Mouse (Mus musculus): Measurements from ENCODE around the gene Cpne4. TPM values are rescaled to one million over a fixed set of nuclear protein-coding genes. Genes with fewer than 3 reads are reported as not detected.

Cpne4 gene
- total and polyA plus RNA-seq, 3 experiments = not detected

DNA sequence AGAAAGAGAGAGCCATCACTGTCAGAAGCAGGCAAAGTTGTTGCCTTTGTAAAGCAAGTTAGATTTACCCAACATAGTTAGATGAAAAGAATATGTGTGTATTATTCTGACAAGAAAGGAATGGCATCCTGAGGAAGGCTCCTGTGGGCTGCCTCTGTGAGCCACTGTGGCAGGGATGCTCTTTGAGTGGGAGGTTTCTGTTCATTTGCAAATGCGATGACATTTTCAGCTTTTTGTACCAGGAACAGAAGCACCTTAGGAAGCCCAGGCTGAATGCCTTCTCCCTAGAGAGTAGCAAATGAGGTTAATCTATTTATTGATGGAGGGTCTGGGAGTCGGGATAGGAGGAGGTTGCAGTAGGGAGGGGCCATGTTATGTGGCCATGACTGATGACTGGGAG, 249.5 kb downstream of the Cpne4 start (continued):
- TF ChIP-seq JUN (IDR thresholded peaks at IDR 0.05; ENCODE audit: insufficient read depth, low read depth, low read length) (no peak), ZKSCAN1 (IDR thresholded peaks at IDR 0.05; ENCODE audit: borderline replicate concordance, low read depth, low read length) (no peak)

DNA sequence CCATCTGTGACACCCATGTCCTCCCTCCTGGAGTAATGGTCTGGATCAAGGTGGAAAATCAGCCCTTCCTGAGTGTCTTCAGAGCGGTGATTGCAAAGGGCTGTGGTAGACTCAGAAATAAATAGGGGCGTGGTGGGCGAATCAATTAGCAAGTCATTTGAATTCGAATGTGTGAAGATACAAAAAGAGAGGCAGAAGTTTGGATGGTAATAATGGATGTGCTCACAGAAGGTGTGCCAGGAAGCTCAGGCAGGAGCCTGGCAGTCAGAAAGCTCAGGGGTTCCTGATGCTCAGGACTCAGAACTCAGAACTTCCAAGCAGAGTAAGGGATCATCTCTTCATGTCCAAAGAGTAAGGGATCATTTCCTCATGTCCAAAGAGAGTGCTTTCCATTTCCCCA, 257.7 kb downstream of the Cpne4 start:
- Histone ChIP-seq H3K9ac (ENCODE audit: insufficient read depth, low read depth) (no peak overlapping the region), H3K4me1 (ENCODE audit: control insufficient read depth in 1 of 2, insufficient read depth in 2 of 2) (peaks cover 0 to 3% of the 10 kb centered on the region in 2 experiments; a peak in 1 of 4 replicates), H3K36me3 (replicated peaks in 1 of 2; ENCODE audit: control insufficient read depth in 1 of 2, insufficient read depth in 1 of 2, low read length in 1 of 2) (no peaks in the 10 kb centered on the region), H3K79me2 (replicated peaks; ENCODE audit: control insufficient read depth, extremely low read depth, insufficient read depth, poor library complexity, severe bottlenecking) (no peaks in the 10 kb centered on the region), H3K27ac (ENCODE audit: insufficient read depth, low read depth) (no peak overlapping the region), H3K4me3 (replicated peaks in 1 of 3; ENCODE audit: low read depth in 2 of 3, low read length in 2 of 3, poor library complexity in 1 of 3) (no peak overlapping the region), H3K27me3 (replicated peaks) (no peaks in the 10 kb centered on the region), H3K4me2 (ENCODE audit: insufficient read depth, low read depth, poor library complexity, severe bottlenecking) (no peak overlapping the region), H3K9me3 (replicated peaks; ENCODE audit: low read length) (no peaks in the 10 kb centered on the region)
- dilution Hi-C loops (cut with MboI; ENCODE audit: extremely low pct_ligation_motif_present, extremely low pct_unique_long_range_greater_than_20kb, low sequenced_read_pairs) = no loop called here
- no peak for DNase-seq (ENCODE audit: extremely low read depth)
- in situ Hi-C loops (cut with MboI; ENCODE audit: low pct_ligation_motif_present, low pct_unique_long_range_greater_than_20kb, low sequenced_read_pairs) = no loop called here
- no peak for TF ChIP-seq ZMIZ1 (IDR thresholded peaks at IDR 0.05; ENCODE audit: low read depth, low read length)

DNA sequence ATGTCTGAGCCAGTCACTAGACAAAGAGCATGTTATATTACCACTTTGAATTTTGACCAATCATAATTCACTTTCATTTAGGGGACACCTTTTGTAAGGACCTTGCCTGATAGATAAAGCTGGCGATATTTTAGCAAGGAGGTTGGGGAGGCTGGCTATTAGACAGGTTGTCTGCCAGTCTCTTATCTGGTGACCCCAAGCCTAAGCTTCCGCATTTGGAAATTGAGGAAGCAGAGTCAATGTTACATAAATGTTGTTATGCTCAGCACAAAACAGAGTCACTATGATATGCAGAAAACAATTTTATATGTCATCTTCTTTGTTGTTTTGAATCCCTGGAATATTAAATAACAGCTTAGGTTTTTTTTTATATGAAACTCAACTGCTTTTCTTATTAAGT, 267.6 kb downstream of the Cpne4 start:
- no peak overlapping the region for H3K9ac ChIP-seq (ENCODE audit: insufficient read depth, low read depth)
- H3K4me1 ChIP-seq (ENCODE audit: control insufficient read depth in 1 of 2, insufficient read depth in 2 of 2) = peaks cover 7 to 17% of the 10 kb centered on the region in 2 experiments; a peak in 3 of 4 replicates
- no peaks in the 10 kb centered on the region for H3K9me3 ChIP-seq (replicated peaks; ENCODE audit: low read length)
- no peak overlapping the region for H3K27ac ChIP-seq (ENCODE audit: insufficient read depth, low read depth)
- dilution Hi-C loops (cut with MboI; ENCODE audit: extremely low pct_ligation_motif_present, extremely low pct_unique_long_range_greater_than_20kb, low sequenced_read_pairs) (no loop called here), in situ Hi-C loops (cut with MboI; ENCODE audit: low pct_ligation_motif_present, low pct_unique_long_range_greater_than_20kb, low sequenced_read_pairs) (no loop called here)
- TF ChIP-seq CHD1 (IDR thresholded peaks at IDR 0.05; ENCODE audit: low read depth, low read length) = no peak
- no peak for TF ChIP-seq EP300 (IDR thresholded peaks at IDR 0.05; ENCODE audit: low read length)
- TF ChIP-seq NRF1 (IDR thresholded peaks at IDR 0.05; ENCODE audit: low read depth, low read length) = no peak
- TF ChIP-seq JUND (conservative IDR thresholded peaks at IDR 0.05; ENCODE audit: low read depth, low read length) = no peak
- no peak overlapping the region for H3K4me3 ChIP-seq (replicated peaks in 1 of 3; ENCODE audit: low read depth in 2 of 3, low read length in 2 of 3, poor library complexity in 1 of 3)
- H3K4me2 ChIP-seq (ENCODE audit: insufficient read depth, low read depth, poor library complexity, severe bottlenecking) = no peak overlapping the region
- DNase-seq (ENCODE audit: extremely low read depth) = no peak
- H3K79me2 ChIP-seq (replicated peaks; ENCODE audit: control insufficient read depth, extremely low read depth, insufficient read depth, poor library complexity, severe bottlenecking) = no peaks in the 10 kb centered on the region
- H3K27me3 ChIP-seq (replicated peaks) = no peaks in the 10 kb centered on the region
- no peaks in the 10 kb centered on the region for H3K36me3 ChIP-seq (replicated peaks in 1 of 2; ENCODE audit: control insufficient read depth in 1 of 2, insufficient read depth in 1 of 2, low read length in 1 of 2)

- H3K9me3 ChIP-seq (replicated peaks; ENCODE audit: low read length) = no peaks in the 10 kb centered on the region
- dilution Hi-C loops (cut with MboI; ENCODE audit: extremely low pct_ligation_motif_present, extremely low pct_unique_long_range_greater_than_20kb, low sequenced_read_pairs) = no loop called here
- H3K79me2 ChIP-seq (replicated peaks; ENCODE audit: control insufficient read depth, extremely low read depth, insufficient read depth, poor library complexity, severe bottlenecking) = no peaks in the 10 kb centered on the region
Measured at GRCm38 (mm10) chr9:104828646-104829045, 281.6 kb downstream of the Cpne4 start.

More at GRCm38 (mm10) chr9:104828646-104829045, 281.6 kb downstream of the Cpne4 start:
- no peak overlapping the region for H3K27ac ChIP-seq (ENCODE audit: insufficient read depth, low read depth)
- DNase-seq (ENCODE audit: extremely low read depth) = no peak
- no peak overlapping the region for H3K9ac ChIP-seq (ENCODE audit: insufficient read depth, low read depth)
- in situ Hi-C loops (cut with MboI; ENCODE audit: low pct_ligation_motif_present, low pct_unique_long_range_greater_than_20kb, low sequenced_read_pairs) = no loop called here
- no peaks in the 10 kb centered on the region for H3K36me3 ChIP-seq (replicated peaks in 1 of 2; ENCODE audit: control insufficient read depth in 1 of 2, insufficient read depth in 1 of 2, low read length in 1 of 2)
- TF ChIP-seq ZNF384 (IDR thresholded peaks at IDR 0.05; ENCODE audit: low read depth, low read length) (no peak), MAFK (IDR thresholded peaks at IDR 0.05; ENCODE audit: insufficient replicate concordance, low read length) (no peak), E2F4 (IDR thresholded peaks at IDR 0.05; ENCODE audit: insufficient replicate concordance, low read depth, low read length) (no peak), ETS1 (conservative IDR thresholded peaks at IDR 0.05; ENCODE audit: low read depth, low read length) (no peak)
- H3K4me1 ChIP-seq (ENCODE audit: control insufficient read depth in 1 of 2, insufficient read depth in 2 of 2) = peaks cover 9 to 30% of the 10 kb centered on the region in 2 experiments
- no peaks in the 10 kb centered on the region for H3K27me3 ChIP-seq (replicated peaks)
- H3K4me3 ChIP-seq (replicated peaks in 1 of 3; ENCODE audit: low read depth in 2 of 3, low read length in 2 of 3, poor library complexity in 1 of 3) = no peak overlapping the region
- H3K4me2 ChIP-seq (ENCODE audit: insufficient read depth, low read depth, poor library complexity, severe bottlenecking) = no peak overlapping the region
